Mouse (Mus musculus) limb, embryonic 15.5 days (tissue): ENCODE data around the gene Ltc4s. TPM values are rescaled to one million over a fixed set of nuclear protein-coding genes. Genes with fewer than 3 reads are reported as not detected.

Source experiments
- ATAC-seq: fragments of 200-750 bp; cut with Nextera tagmentation; 2 replicates; pipeline ENCODE4 v1.8.0; 2017; ENCODE audit warnings: low read depth, moderate TSS enrichment; ENCODE audit not compliant: insufficient number of reproducible peaks, low FRiP score, low TSS enrichment
- H3K27ac ChIP-seq: fragments of 300-500 bp; sonication (generic); 2 replicates; pipeline ENCODE4 v1.5.1; 2015; ENCODE audit warnings: moderate library complexity, mild to moderate bottlenecking, inconsistent platforms
- H3K27me3 ChIP-seq: fragments of 300-500 bp; sonication (generic); 2 replicates; pipeline ENCODE4 v1.6.1; 2015; ENCODE audit warnings: inconsistent platforms
- H3K36me3 ChIP-seq: fragments of 300-500 bp; sonication (generic); 2 replicates; pipeline ENCODE4 v1.6.1; 2015; ENCODE audit warnings: inconsistent platforms
- H3K4me1 ChIP-seq: fragments of 300-500 bp; sonication (generic); 2 replicates; pipeline ENCODE4 v1.6.1; 2015; ENCODE audit warnings: inconsistent platforms
- H3K4me2 ChIP-seq: fragments of 300-500 bp; sonication (generic); 2 replicates; pipeline ENCODE4 v1.6.1; 2015; ENCODE audit warnings: mild to moderate bottlenecking, inconsistent platforms
- H3K4me3 ChIP-seq: fragments of 300-500 bp; sonication (generic); 2 replicates; pipeline ENCODE4 v1.5.1; 2015; ENCODE audit warnings: mild to moderate bottlenecking, inconsistent platforms
- H3K9ac ChIP-seq: fragments of 300-500 bp; sonication (generic); 2 replicates; pipeline ENCODE4 v1.6.1; 2015; ENCODE audit warnings: inconsistent platforms
- H3K9me3 ChIP-seq: fragments of 300-500 bp; sonication (generic); 2 replicates; pipeline ENCODE4 v1.6.1; 2016; ENCODE audit warnings: inconsistent platforms
- WGBS: fragments of 180-500 bp; shearing (Covaris S2); methylation state at CpG from one replicate; pipeline ENCODE4 v1.1.7; 2015; 5-methylcytosine and 5-hydroxymethylcytosine counted together
- polyA plus RNA-seq: library from polyadenylated mRNA; unstranded; fragments of >200 nt; fragmentation: Nextera tagmentation; extraction: Ambion mirVana; gene quantifications from 2 replicates; pipeline ENCODE4 v1.2.1, GENCODE M21; 2015

Gene Ltc4s
- polyA plus RNA-seq, 1 experiment from 2014 or later: 2.1 TPM

GRCm38 (mm10) chr11:50217811-50218210 is 20.6 kb downstream of the Ltc4s start:
- H3K27me3 ChIP-seq: no peaks in the 10 kb centered on the region
- no peak overlapping the region for H3K4me2 ChIP-seq
- H3K4me3 ChIP-seq: no peak overlapping the region
- 57% methylated on average over 4 of the region's 4 CpGs for WGBS
- H3K4me1 ChIP-seq: peaks cover 14% of the 10 kb centered on the region
- no peak overlapping the region for H3K9ac ChIP-seq
- no peak for ATAC-seq
- no peaks in the 10 kb centered on the region for H3K9me3 ChIP-seq
- H3K36me3 ChIP-seq: no peaks in the 10 kb centered on the region
- H3K27ac ChIP-seq: no peak overlapping the region

- Histone ChIP-seq H3K27ac (no peak overlapping the region), H3K4me2 (no peak overlapping the region)
- WGBS: 74% methylated on average over 4 of the region's 4 CpGs
These were observed 21.6 kb downstream of the Ltc4s start for GRCm38 (mm10) chr11:50216724-50217366.

DNA sequence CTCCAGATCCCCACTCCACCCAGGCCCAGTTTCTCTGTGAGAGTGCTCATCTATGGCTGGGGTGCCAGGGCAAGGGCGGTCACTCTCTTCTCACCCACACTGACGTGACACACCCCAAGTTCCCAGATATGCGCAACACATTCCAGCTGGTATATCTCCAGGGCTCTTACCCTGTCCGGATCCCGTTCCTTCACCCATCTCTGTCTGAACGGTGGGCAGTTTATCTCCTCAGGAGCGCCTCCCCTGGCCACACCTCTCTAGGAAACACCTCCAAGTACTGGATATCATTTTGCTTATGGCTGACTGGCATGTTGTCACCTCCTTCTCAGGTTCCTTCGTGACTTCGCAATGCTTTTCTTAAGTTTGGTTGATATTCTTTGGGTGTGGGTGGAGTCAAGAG is 22.8 kb downstream of the Ltc4s start:
- 17% methylated on average over 9 of the region's 9 CpGs for WGBS
- Histone ChIP-seq H3K9ac (no peak overlapping the region), H3K4me2 (0 out of 2 replicates have a peak overlapping the region, but pooled peaks have one; percentile 19)

More at GRCm38 (mm10) chr11:50216724-50217366, 21.6 kb downstream of the Ltc4s start:
- Histone ChIP-seq H3K27me3 (no peaks in the 10 kb centered on the region), H3K9ac (no peak overlapping the region), H3K4me1 (peaks cover 13% of the 10 kb centered on the region), H3K9me3 (no peaks in the 10 kb centered on the region), H3K36me3 (no peaks in the 10 kb centered on the region), H3K4me3 (no peak overlapping the region)
- no peak for ATAC-seq

GRCm38 (mm10) chr11:50214631-50215030 is 23.8 kb downstream of the Ltc4s start:
- Histone ChIP-seq H3K9ac (no peak overlapping the region), H3K27me3 (no peaks in the 10 kb centered on the region), H3K4me1 (peaks cover 20% of the 10 kb centered on the region), H3K4me3 (no peak overlapping the region), H3K27ac (no peak overlapping the region), H3K36me3 (no peaks in the 10 kb centered on the region), H3K9me3 (no peaks in the 10 kb centered on the region), H3K4me2 (no peak overlapping the region)
- ATAC-seq: no peak
- 91% methylated on average over 6 of the region's 6 CpGs for WGBS

More for the DNA sequence above, 22.8 kb downstream of the Ltc4s start:
- Histone ChIP-seq H3K4me3 (no peak overlapping the region), H3K27me3 (no peaks in the 10 kb centered on the region), H3K9me3 (no peaks in the 10 kb centered on the region), H3K27ac (no peak overlapping the region), H3K36me3 (no peaks in the 10 kb centered on the region), H3K4me1 (peaks cover 20% of the 10 kb centered on the region)
- ATAC-seq: no peak

DNA sequence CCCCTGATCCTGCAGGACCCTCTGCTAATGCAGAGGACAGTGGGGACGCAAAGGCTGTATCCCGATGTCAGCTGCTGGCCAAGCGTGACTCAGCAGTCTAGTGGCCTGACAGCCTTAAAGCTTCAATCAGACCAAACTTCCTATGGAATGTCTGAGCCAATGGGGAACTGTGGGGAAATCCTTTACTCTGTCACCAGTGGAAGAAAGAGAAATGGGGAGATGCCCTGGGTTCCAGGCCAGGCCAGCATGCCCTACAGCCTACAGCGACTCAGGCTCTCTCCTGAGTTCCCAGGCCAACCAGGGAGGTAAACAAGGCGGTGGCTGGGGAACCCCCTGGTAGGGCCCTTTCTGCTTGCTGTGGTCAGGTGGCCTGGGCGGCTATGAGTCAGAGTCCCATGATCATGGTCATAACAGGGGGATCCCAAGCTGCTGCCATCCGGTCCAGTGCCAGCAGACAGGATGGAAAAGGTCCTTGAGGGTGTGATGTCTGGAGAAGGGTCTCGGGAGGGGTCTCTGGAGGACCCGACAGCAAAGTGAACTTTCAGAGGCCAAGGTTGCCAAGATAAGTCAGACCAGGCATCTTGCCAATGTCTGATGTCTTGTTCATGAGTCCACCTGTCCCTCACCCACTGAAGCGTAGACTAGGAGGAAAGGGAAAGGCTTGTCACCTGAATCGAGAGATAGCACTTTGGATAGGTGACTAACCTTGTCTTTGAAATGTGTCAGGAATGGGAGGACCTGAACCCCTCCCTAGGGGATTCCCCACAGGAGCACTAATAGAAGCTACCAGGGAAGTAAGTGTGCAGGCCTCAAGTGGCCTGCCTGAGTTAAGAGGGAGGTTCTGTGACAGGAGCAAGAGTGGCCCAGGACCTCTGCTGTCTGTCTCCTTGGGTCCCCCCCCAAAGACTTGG is 25.3 kb downstream of the Ltc4s start:
- Histone ChIP-seq H3K27ac (no peak overlapping the region), H3K27me3 (no peaks in the 10 kb centered on the region), H3K4me3 (no peak overlapping the region), H3K4me1 (peaks cover 28% of the 10 kb centered on the region), H3K9me3 (no peaks in the 10 kb centered on the region), H3K9ac (no peak overlapping the region), H3K4me2 (no peak overlapping the region), H3K36me3 (peaks cover under 1% of the 10 kb centered on the region; the same call in 1 of the 2 replicates)
- 62% methylated on average over 11 of the region's 11 CpGs for WGBS
- ATAC-seq: no peak

GRCm38 (mm10) chr11:50212060-50212739 is 26.2 kb downstream of the Ltc4s start:
- Histone ChIP-seq H3K27me3 (no peaks in the 10 kb centered on the region), H3K27ac (no peak overlapping the region), H3K36me3 (peaks cover 10% of the 10 kb centered on the region), H3K9ac (no peak overlapping the region), H3K4me1 (peaks cover 28% of the 10 kb centered on the region), H3K4me3 (no peak overlapping the region), H3K4me2 (no peak overlapping the region), H3K9me3 (no peaks in the 10 kb centered on the region)
- ATAC-seq: no peak
- WGBS: 71% methylated on average over 3 of the region's 3 CpGs

GRCm38 (mm10) chr11:50211322-50212059 is 26.9 kb downstream of the Ltc4s start:
- no peaks in the 10 kb centered on the region for H3K9me3 ChIP-seq
- H3K27me3 ChIP-seq: no peaks in the 10 kb centered on the region
- H3K4me3 ChIP-seq: peak overlapping the region; percentile 94
- H3K4me2 ChIP-seq: peak overlapping the region; percentile 60
- no peak overlapping the region for H3K9ac ChIP-seq
- ATAC-seq: no peak
- peaks cover 17% of the 10 kb centered on the region for H3K36me3 ChIP-seq
- no peak overlapping the region for H3K27ac ChIP-seq
- peaks cover 28% of the 10 kb centered on the region for H3K4me1 ChIP-seq
- whole genome bisulfite sequencing: 90% methylated on average over 3 of the region's 3 CpGs

GRCm38 (mm10) chr11:50210505-50211151 is 27.8 kb downstream of the Ltc4s start, which contains the start of the genes Sqstm1 and Mgat4b:
TSS of gene Sqstm1 (minus strand) at chr11:50210827.
TSS of gene Mgat4b (plus strand) at chr11:50210890.
- peak within 1 kb of the TSS; percentile 99 for H3K27ac ChIP-seq
- no peaks in the 10 kb centered on the region for H3K9me3 ChIP-seq
- peaks cover 20% of the 10 kb centered on the region for H3K4me1 ChIP-seq
- peak within 1 kb of the TSS; percentile 94 for H3K4me3 ChIP-seq
- peak; percentile 50 for ATAC-seq
- peak within 1 kb of the TSS; percentile 60 for H3K4me2 ChIP-seq
- H3K9ac ChIP-seq: peak within 1 kb of the TSS; percentile 98
- peaks cover 25% of the 10 kb centered on the region for H3K36me3 ChIP-seq
- WGBS: under 1% methylated on average over 48 of the region's 48 CpGs
- H3K27me3 ChIP-seq: no peaks in the 10 kb centered on the region

GRCm38 (mm10) chr11:50210101-50210504 is 28.3 kb downstream of the Ltc4s start:
- peak overlapping the region; percentile 98 for H3K9ac ChIP-seq
- peak overlapping the region; percentile 94 for H3K4me3 ChIP-seq
- peaks cover 31% of the 10 kb centered on the region for H3K36me3 ChIP-seq
- under 1% methylated on average over 24 of the region's 24 CpGs for WGBS
- no peaks in the 10 kb centered on the region for H3K27me3 ChIP-seq
- H3K27ac ChIP-seq: peak overlapping the region; percentile 99
- peak overlapping the region; percentile 60 for H3K4me2 ChIP-seq
- H3K4me1 ChIP-seq: peaks cover 15% of the 10 kb centered on the region
- peak; percentile 90 for ATAC-seq
- H3K9me3 ChIP-seq: no peaks in the 10 kb centered on the region

GRCm38 (mm10) chr11:50208039-50208438 is 30.4 kb downstream of the Ltc4s start:
- no peak overlapping the region for H3K9ac ChIP-seq
- no peaks in the 10 kb centered on the region for H3K27me3 ChIP-seq
- peaks cover 49% of the 10 kb centered on the region for H3K36me3 ChIP-seq
- ATAC-seq: no peak
- H3K4me1 ChIP-seq: peaks cover 15% of the 10 kb centered on the region
- no peak overlapping the region for H3K4me2 ChIP-seq
- no peak overlapping the region for H3K4me3 ChIP-seq
- no peak overlapping the region for H3K27ac ChIP-seq
- WGBS: 93% methylated on average over 5 of the region's 5 CpGs
- no peaks in the 10 kb centered on the region for H3K9me3 ChIP-seq

GRCm38 (mm10) chr11:50207344-50207743 is 31.1 kb downstream of the Ltc4s start:
- H3K4me1 ChIP-seq: peaks cover 15% of the 10 kb centered on the region
- no peak overlapping the region for H3K4me2 ChIP-seq

More at GRCm38 (mm10) chr11:50207344-50207743, 31.1 kb downstream of the Ltc4s start:
- Histone ChIP-seq H3K27ac (no peak overlapping the region), H3K4me3 (no peak overlapping the region), H3K9ac (no peak overlapping the region), H3K27me3 (no peaks in the 10 kb centered on the region), H3K9me3 (no peaks in the 10 kb centered on the region), H3K36me3 (peaks cover 56% of the 10 kb centered on the region)
- 94% methylated on average over 14 of the region's 14 CpGs for WGBS
- no peak for ATAC-seq
